Mouse (Mus musculus) liver, adult 10 weeks (tissue): Measurements from ENCODE around the gene Arrdc5. TPM values are rescaled to one million over a fixed set of nuclear protein-coding genes. Genes with fewer than 3 reads are reported as not detected.

Experiments used
- polyA plus RNA-seq: library from polyadenylated mRNA; stranded (reverse); fragments of 350-450 nt; fragmentation: Illumina TruSeq; extraction: RNeasy Lipid Tissue Mini Kit (QIAGEN cat#74804); gene quantifications from one replicate; pipeline ENCODE4 v1.2.3, GENCODE M21; 2014; ENCODE audit warnings: low read depth, low replicate concordance

Arrdc5 gene
- not detected for polyA plus RNA-seq

DNA sequence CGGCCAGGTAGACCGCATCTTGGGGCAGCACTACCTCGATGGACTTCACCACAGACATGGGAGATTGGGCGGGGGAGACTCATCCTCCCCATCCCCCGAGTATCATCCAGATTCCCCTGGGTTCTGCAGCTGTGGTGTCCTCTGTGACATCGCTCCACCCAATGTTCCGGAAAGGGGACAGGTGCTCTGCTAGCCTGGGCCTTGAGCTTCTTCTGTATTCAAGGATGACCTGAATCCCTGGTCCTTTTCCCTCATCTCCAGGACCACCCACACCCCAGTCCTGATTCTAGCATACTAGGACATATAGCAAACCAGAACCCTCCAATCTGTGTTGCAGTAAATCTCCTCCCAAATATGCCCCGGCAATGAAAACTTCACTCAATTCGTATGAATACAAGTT is at the start of gene Arrdc5:
Gene Arrdc5, minus strand, starts transcription at position 101 of the 400 bp plus-strand sequence.

DNA sequence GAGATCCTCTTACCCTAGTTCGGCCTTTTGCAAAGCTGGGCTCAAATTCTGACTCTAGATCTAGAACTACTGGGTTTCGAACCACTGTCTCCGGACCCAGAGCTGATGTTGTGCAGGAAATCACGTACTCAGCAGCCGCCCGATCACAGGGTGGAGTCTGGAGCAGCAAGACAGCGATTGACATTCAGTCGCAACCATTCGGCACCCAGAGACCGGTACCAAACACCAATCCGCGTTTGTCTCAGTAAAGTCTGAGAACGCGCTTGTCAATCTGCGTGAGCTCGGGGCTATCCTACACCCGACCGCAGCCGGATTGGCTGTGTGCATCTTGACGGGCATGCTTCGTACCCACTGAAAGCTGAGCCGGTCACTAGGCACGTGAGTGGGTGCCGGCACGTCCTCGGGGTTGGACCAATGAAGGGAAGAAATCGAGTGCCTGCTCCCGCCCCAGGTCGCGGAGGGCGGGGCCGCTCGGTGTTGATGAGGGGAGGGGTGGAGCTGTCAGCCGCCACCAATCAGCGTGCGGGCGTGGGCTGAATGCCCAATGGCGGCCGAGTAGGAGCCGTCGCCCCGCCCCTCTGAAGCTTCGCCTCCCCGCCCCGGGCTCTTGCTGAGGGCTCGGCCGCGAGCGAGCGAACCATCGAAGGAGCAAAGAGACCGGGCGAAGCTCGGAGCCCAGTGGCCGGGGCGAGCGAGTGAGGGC is 25.5 kb upstream of the Arrdc5 start, which contains the start of gene Kdm4b:
Gene Kdm4b, plus strand, starts transcription at position 613 of the 703 bp plus-strand sequence.

DNA sequence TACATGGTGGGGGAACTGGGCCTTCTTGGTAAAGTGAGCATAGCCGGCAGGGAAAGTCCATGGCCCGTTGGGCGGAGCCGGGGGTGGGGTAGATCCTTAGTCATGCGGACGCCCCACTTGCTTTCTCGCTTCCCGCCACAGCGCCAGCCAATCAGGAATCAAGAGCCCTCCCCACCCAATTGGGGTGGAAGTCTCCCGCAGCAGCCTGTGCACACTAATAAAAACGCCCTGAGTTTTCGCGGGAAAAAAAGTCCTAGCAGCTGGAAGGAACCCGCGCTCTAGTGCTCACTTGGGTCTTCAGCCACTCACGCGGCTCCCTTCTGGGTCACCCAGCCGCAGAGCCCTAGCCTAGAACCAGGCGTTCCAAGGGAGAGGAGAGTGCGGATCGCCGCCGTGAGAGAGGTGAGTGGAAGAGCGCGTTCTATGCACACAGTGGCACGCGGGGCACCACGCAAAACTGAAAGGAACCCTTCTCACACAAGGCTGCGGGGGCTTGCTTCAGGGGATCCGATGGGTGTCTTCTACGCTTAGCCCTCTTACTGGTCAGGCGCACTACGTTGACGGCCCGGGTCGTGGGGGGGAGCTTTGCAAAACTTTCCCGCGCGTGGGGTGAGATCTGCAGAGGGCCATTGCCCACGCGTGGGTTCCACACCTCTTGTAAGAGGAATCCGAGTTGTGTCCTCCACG is 3.2 kb upstream of the Arrdc5 start, which contains the start of gene Uhrf1:
Gene Uhrf1, plus strand, starts transcription at position 162 of the 687 bp plus-strand sequence.

DNA sequence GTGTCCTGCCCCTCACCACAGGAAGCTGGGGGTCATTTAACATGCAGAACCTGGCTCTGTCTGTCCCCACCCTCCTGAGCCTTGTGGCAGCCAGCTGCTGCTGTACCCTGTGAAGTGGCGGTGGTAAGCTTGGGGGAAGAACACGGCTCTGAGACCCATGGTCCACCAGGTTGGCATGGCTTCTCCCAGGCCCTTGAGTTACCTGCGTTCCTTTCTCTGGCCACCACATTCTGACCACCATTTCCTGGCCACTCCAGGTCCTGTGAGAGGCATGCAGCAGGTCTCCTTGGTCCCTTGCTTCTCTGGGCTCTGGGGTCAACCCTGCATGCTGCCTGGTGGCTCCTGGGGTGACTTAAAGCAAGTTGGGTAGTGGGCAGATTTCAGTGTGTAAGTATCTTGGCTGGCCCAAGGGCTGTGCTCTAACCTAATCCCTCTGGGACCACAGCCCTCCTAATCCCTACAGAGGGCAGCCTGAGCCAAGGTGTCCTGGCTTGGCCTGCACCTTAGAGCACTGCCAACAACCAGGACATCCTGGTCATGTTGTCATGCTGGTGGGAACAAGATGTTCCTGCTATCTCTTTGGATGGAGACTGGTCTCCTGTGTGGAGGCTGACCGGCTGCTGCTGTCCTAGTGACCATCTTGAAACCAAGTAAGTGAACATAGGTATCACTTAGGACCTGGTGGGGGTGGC is 7.4 kb downstream of the Arrdc5 start, which contains the start of gene Plin3:
Gene Plin3, minus strand, starts transcription at position 343 of the 692 bp plus-strand sequence.

DNA sequence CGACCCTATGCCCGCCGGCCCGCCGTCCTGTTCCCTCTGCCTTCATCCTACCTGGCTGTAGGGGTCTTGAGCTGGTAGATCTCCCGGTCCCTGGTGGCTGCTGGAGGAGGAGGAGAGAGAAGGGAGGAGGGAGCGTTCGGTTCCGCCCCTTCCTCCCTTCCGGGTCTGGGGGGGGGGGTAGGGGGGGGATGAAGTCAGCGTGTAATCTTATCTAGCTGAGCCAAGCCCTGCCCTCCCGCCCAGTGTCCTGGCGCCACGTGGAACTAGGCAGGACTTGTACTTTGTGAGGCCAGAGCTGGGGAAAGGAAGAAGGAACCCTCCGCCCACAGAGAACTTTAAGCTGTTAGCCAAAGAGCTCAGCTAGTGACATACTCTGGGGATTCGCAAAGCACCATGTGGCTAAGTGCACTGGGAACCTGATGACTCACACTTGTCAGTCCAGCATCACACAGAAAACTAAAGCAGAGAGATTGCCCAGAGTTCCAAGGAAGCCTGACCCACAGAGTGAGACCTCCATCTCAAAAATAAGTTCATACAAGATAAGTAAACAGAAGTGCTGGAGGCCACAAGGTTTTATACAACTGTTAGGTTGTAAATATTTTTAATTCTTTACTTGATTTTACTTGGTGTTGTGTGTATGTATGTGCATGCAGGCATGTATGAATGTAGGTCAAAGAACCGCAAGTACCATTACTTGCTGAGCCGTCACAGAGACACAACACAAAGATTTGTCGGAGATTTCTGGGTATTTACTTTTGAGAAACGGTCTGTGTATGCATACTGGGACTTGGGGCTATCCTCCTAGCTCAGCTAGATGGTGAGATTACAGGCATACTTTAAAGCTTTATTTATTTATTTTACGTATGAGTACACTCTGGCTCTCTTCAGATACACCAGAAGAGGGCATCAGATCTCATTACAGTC is 23.2 kb downstream of the Arrdc5 start, which contains the start of gene Ticam1:
Gene Ticam1, minus strand, starts transcription at position 144 of the 924 bp plus-strand sequence.

DNA sequence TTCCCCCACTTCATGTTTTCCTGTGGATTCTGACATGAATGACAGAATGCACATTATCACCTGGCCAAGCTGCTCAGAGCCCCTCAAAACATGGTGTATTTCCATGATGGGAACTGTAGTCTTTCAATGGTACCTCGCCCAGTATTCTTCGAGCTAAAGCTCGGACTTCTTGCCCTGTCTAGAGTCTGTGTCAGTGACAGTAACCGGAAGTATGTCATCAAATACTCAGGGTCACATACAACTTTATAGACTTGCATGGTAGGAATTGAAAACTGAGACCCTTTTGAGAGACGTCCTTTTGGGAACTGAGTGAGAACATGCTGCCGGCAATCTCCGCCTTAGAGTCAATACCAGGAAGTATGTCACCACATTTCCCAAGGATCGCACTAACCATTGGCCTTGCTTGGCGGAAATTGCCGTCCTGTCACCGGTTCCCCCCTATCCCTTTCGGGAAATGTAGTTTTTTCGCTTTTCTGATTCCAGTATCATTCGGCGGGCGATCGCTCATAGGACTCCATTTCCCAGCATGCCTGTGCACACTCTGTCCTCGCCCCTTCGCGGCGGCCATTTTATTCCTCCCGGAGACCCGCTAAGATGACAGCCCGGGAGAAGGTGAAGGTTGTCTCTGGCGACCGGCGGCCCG is 43.7 kb downstream of the Arrdc5 start, which contains the start of gene Fem1a:
Gene Fem1a, plus strand, starts transcription at position 572 of the 643 bp plus-strand sequence.

Other genes starting within 250 kb of the Arrdc5 start
- 15.0 TPM for gene Ubxn6, start 225.3 kb downstream of the Arrdc5 start, polyA plus RNA-seq
- 4.5 TPM for gene Hdgfl2, start 220.7 kb downstream of the Arrdc5 start, polyA plus RNA-seq
- gene Plin4, start 190.5 kb downstream of the Arrdc5 start, polyA plus RNA-seq, result 0.24 TPM
- gene Plin5, start 182.7 kb downstream of the Arrdc5 start, polyA plus RNA-seq, result 8.7 TPM
- 5.9 TPM for gene Lrg1, start 178.3 kb downstream of the Arrdc5 start, polyA plus RNA-seq
- not detected for gene Sema6b, start 159.9 kb downstream of the Arrdc5 start, polyA plus RNA-seq
- 7.9 TPM for gene Tnfaip8l1, start 137.8 kb downstream of the Arrdc5 start, polyA plus RNA-seq
- 15.3 TPM for gene Mydgf, start 116.4 kb downstream of the Arrdc5 start, polyA plus RNA-seq
- gene Dpp9, start 81.4 kb downstream of the Arrdc5 start, polyA plus RNA-seq, result 1.1 TPM
- gene Fem1a, start 43.5 kb downstream of the Arrdc5 start, polyA plus RNA-seq, result 2.0 TPM
- 0.61 TPM for gene Ticam1, start 23.5 kb downstream of the Arrdc5 start, polyA plus RNA-seq
- gene Plin3, start 7.4 kb downstream of the Arrdc5 start, polyA plus RNA-seq, result 6.8 TPM
- gene Uhrf1, start 3.0 kb upstream of the Arrdc5 start, polyA plus RNA-seq, result not detected
- gene Kdm4b, start 25.8 kb upstream of the Arrdc5 start, polyA plus RNA-seq, result 0.64 TPM
- 0.08 TPM for gene Ptprs, start 176.2 kb upstream of the Arrdc5 start, polyA plus RNA-seq
- gene Znrf4, start 212.1 kb upstream of the Arrdc5 start, polyA plus RNA-seq, result not detected